Mouse (Mus musculus): ENCODE data around the gene Med17. TPM values are rescaled to one million over a fixed set of nuclear protein-coding genes. Genes with fewer than 3 reads are reported as not detected.

Med17 gene
- polyA plus RNA-seq, 1 experiment from 2014 or later: 38.0 TPM

GRCm38 (mm10) chr9:15238297-15238990 is 41.3 kb downstream of the Med17 start:
- Histone ChIP-seq H3K36me3 (ENCODE audit: insufficient read depth) (no peaks in the 10 kb centered on the region), H3K9ac (peak overlapping the region; percentile 54), H3K4me1 (ENCODE audit: insufficient read depth) (no peaks in the 10 kb centered on the region), H3K9me3 (ENCODE audit: low read depth, low read length) (no peaks in the 10 kb centered on the region), H3K27ac (ENCODE audit: low read depth) (0 out of 2 replicates have a peak overlapping the region, but pooled peaks have one; percentile 10), H3K4me3 (ENCODE audit: low read depth, low read length) (peak overlapping the region; percentile 37), H3K27me3 (ENCODE audit: insufficient read depth, low read length) (no peaks in the 10 kb centered on the region), H3K4me2 (peak overlapping the region; percentile 68)
- 57% methylated on average over 16 of the region's 16 CpGs for WGBS
- ATAC-seq (ENCODE audit: insufficient read depth): peak; percentile 46; the same call in 1 of the 2 replicates
- no peak for DNase-seq
- TF ChIP-seq CTCF (IDR thresholded peaks at IDR 0.05; ENCODE audit: low read depth): no peak

GRCm38 (mm10) chr9:15237516-15238296 is 42.0 kb downstream of the Med17 start:
- Histone ChIP-seq H3K9ac (no peak overlapping the region), H3K27ac (ENCODE audit: low read depth) (peak overlapping the region; percentile 62), H3K4me2 (peak overlapping the region; percentile 13; the same call in 1 of the 2 replicates), H3K4me1 (ENCODE audit: insufficient read depth) (no peaks in the 10 kb centered on the region), H3K36me3 (ENCODE audit: insufficient read depth) (no peaks in the 10 kb centered on the region), H3K4me3 (ENCODE audit: low read depth, low read length) (no peak overlapping the region), H3K27me3 (ENCODE audit: insufficient read depth, low read length) (no peaks in the 10 kb centered on the region), H3K9me3 (ENCODE audit: low read depth, low read length) (no peaks in the 10 kb centered on the region)
- DNase-seq (peak; percentile 30), ATAC-seq (ENCODE audit: insufficient read depth) (peak; percentile 42; the same call in 1 of the 2 replicates)
- no peak for TF ChIP-seq CTCF (IDR thresholded peaks at IDR 0.05; ENCODE audit: low read depth)
- WGBS: 40% methylated on average over 14 of the region's 14 CpGs

GRCm38 (mm10) chr9:15235986-15236385 is 43.7 kb downstream of the Med17 start:
- no peak for DNase-seq
- no peak overlapping the region for H3K27ac ChIP-seq (ENCODE audit: low read depth)
- ATAC-seq (ENCODE audit: insufficient read depth): no peak

GRCm38 (mm10) chr9:15233604-15234003 is 46.1 kb downstream of the Med17 start:
- 90% methylated on average over 1 of the region's 1 CpGs for WGBS
- H3K4me3 ChIP-seq (ENCODE audit: low read depth, low read length): no peak overlapping the region
- ATAC-seq (ENCODE audit: insufficient read depth): no peak
- H3K27ac ChIP-seq (ENCODE audit: low read depth): no peak overlapping the region
- no peak for DNase-seq
- no peak overlapping the region for H3K9ac ChIP-seq
- H3K9me3 ChIP-seq (ENCODE audit: low read depth, low read length): no peaks in the 10 kb centered on the region
- no peak for TF ChIP-seq CTCF (IDR thresholded peaks at IDR 0.05; ENCODE audit: low read depth)
- H3K4me2 ChIP-seq: no peak overlapping the region
- no peaks in the 10 kb centered on the region for H3K36me3 ChIP-seq (ENCODE audit: insufficient read depth)
- H3K4me1 ChIP-seq (ENCODE audit: insufficient read depth): no peaks in the 10 kb centered on the region
- no peaks in the 10 kb centered on the region for H3K27me3 ChIP-seq (ENCODE audit: insufficient read depth, low read length)

More at GRCm38 (mm10) chr9:15235986-15236385, 43.7 kb downstream of the Med17 start:
- Histone ChIP-seq H3K9me3 (ENCODE audit: low read depth, low read length) (no peaks in the 10 kb centered on the region), H3K4me3 (ENCODE audit: low read depth, low read length) (no peak overlapping the region), H3K27me3 (ENCODE audit: insufficient read depth, low read length) (no peaks in the 10 kb centered on the region), H3K4me1 (ENCODE audit: insufficient read depth) (no peaks in the 10 kb centered on the region), H3K9ac (no peak overlapping the region), H3K4me2 (no peak overlapping the region), H3K36me3 (ENCODE audit: insufficient read depth) (no peaks in the 10 kb centered on the region)
- WGBS: 72% methylated on average over 3 of the region's 3 CpGs
- TF ChIP-seq CTCF (IDR thresholded peaks at IDR 0.05; ENCODE audit: low read depth): no peak

GRCm38 (mm10) chr9:15232445-15232844 is 47.3 kb downstream of the Med17 start:
- no peaks in the 10 kb centered on the region for H3K27me3 ChIP-seq (ENCODE audit: insufficient read depth, low read length)
- H3K9ac ChIP-seq: no peak overlapping the region
- TF ChIP-seq CTCF (IDR thresholded peaks at IDR 0.05; ENCODE audit: low read depth): no peak
- H3K4me2 ChIP-seq: no peak overlapping the region
- H3K4me1 ChIP-seq (ENCODE audit: insufficient read depth): no peaks in the 10 kb centered on the region
- DNase-seq (no peak), ATAC-seq (ENCODE audit: insufficient read depth) (no peak)
- WGBS: 84% methylated on average over 3 of the region's 3 CpGs
- H3K27ac ChIP-seq (ENCODE audit: low read depth): no peak overlapping the region
- no peaks in the 10 kb centered on the region for H3K9me3 ChIP-seq (ENCODE audit: low read depth, low read length)
- no peaks in the 10 kb centered on the region for H3K36me3 ChIP-seq (ENCODE audit: insufficient read depth)
- H3K4me3 ChIP-seq (ENCODE audit: low read depth, low read length): no peak overlapping the region

- H3K9me3 ChIP-seq (ENCODE audit: low read depth, low read length): no peaks in the 10 kb centered on the region
- H3K27ac ChIP-seq (ENCODE audit: low read depth): no peak overlapping the region
- H3K27me3 ChIP-seq (ENCODE audit: insufficient read depth, low read length): no peaks in the 10 kb centered on the region
- ATAC-seq (ENCODE audit: insufficient read depth) (no peak), DNase-seq (no peak)
- H3K4me1 ChIP-seq (ENCODE audit: insufficient read depth): no peaks in the 10 kb centered on the region
- TF ChIP-seq CTCF (IDR thresholded peaks at IDR 0.05; ENCODE audit: low read depth): no peak
- no peak overlapping the region for H3K4me2 ChIP-seq
- H3K36me3 ChIP-seq (ENCODE audit: insufficient read depth): no peaks in the 10 kb centered on the region
- no peak overlapping the region for H3K9ac ChIP-seq
- no peak overlapping the region for H3K4me3 ChIP-seq (ENCODE audit: low read depth, low read length)
- 31% methylated on average over 2 of the region's 2 CpGs for WGBS
These were observed 54.8 kb downstream of the Med17 start for GRCm38 (mm10) chr9:15224912-15225311.

- no peak overlapping the region for H3K4me3 ChIP-seq (ENCODE audit: low read depth, low read length)
- H3K9ac ChIP-seq: no peak overlapping the region
- no peaks in the 10 kb centered on the region for H3K36me3 ChIP-seq (ENCODE audit: insufficient read depth)
- H3K9me3 ChIP-seq (ENCODE audit: low read depth, low read length): no peaks in the 10 kb centered on the region
- TF ChIP-seq CTCF (IDR thresholded peaks at IDR 0.05; ENCODE audit: low read depth): no peak
- H3K27ac ChIP-seq (ENCODE audit: low read depth): no peak overlapping the region
- no peaks in the 10 kb centered on the region for H3K4me1 ChIP-seq (ENCODE audit: insufficient read depth)
- H3K4me2 ChIP-seq: no peak overlapping the region
- peak; percentile 8 for DNase-seq
- ATAC-seq (ENCODE audit: insufficient read depth): no peak
- 55% methylated on average over 1 of the region's 1 CpGs for WGBS
- no peaks in the 10 kb centered on the region for H3K27me3 ChIP-seq (ENCODE audit: insufficient read depth, low read length)
These were observed 66.0 kb downstream of the Med17 start for GRCm38 (mm10) chr9:15213695-15214094.

Measured in lung, embryonic 14.5 days (tissue).